Mouse (Mus musculus) lung, postnatal 0 days (tissue): ENCODE measurements around the gene Gm815. TPM values are rescaled to one million over a fixed set of nuclear protein-coding genes. Genes with fewer than 3 reads are reported as not detected.

Experiments
- ATAC-seq: fragments of 200-750 bp; cut with Nextera tagmentation; 2 replicates; pipeline ENCODE4 v1.8.0; 2017; ENCODE audit warnings: moderate library complexity
- DNase-seq: peaks from one replicate; pipeline ENCODE4 v3.0.0-alpha.2; 2016; ENCODE audit warnings: low spot score
- H3K27ac ChIP-seq: fragments of 300-500 bp; sonication (generic); 2 replicates; pipeline ENCODE4 v1.5.1; 2014; ENCODE audit warnings: antibody characterized with exemption, mild to moderate bottlenecking, low read length, mixed read lengths
- H3K27me3 ChIP-seq: fragments of 300-500 bp; sonication (generic); replicated peaks from 2 replicates; pipeline ENCODE4 v1.6.1; 2014; ENCODE audit warnings: low read length, mixed read lengths; ENCODE audit not compliant: insufficient read depth
- H3K36me3 ChIP-seq: fragments of 300-500 bp; sonication (generic); 2 replicates; pipeline ENCODE4 v1.6.1; 2014; ENCODE audit warnings: low read length, mixed read lengths; ENCODE audit not compliant: insufficient read depth
- H3K4me1 ChIP-seq: fragments of 300-500 bp; sonication (generic); 2 replicates; pipeline ENCODE4 v1.6.1; 2014; ENCODE audit warnings: antibody characterized with exemption, low read depth, low read length, mixed read lengths; ENCODE audit not compliant: insufficient read depth
- H3K4me2 ChIP-seq: fragments of 300-500 bp; sonication (generic); replicated peaks from 2 replicates; pipeline ENCODE4 v1.6.1; 2014; ENCODE audit warnings: low read depth, mild to moderate bottlenecking, low read length, moderate library complexity, mixed read lengths
- H3K4me3 ChIP-seq: fragments of 300-500 bp; sonication (generic); 2 replicates; pipeline ENCODE4 v1.5.1; 2014; ENCODE audit warnings: low read depth, low read length
- H3K9ac ChIP-seq: fragments of 300-500 bp; sonication (generic); replicated peaks from 2 replicates; pipeline ENCODE4 v1.6.1; 2014; ENCODE audit warnings: low read depth, mild to moderate bottlenecking
- H3K9me3 ChIP-seq: fragments of 300-500 bp; sonication (generic); 2 replicates; pipeline ENCODE4 v1.6.1; 2016; ENCODE audit warnings: low read length, mixed read lengths
- CTCF ChIP-seq: IDR thresholded peaks from 2 replicates; pipeline ENCODE4 v1.5.1; 2016; ENCODE audit warnings: antibody characterized with exemption, mild to moderate bottlenecking
- EP300 ChIP-seq: IDR thresholded peaks from 2 replicates; pipeline ENCODE4 v1.6.1; 2016; ENCODE audit warnings: antibody characterized with exemption, mild to moderate bottlenecking, control low read depth
- WGBS: fragments of 180-500 bp; shearing (Covaris S2); extraction: QIAGEN DNeasy Blood & Tissue Kit; methylation state at CpG from one replicate; pipeline ENCODE4 v1.1.7; 2014; 5-methylcytosine and 5-hydroxymethylcytosine counted together
- polyA plus RNA-seq: library from polyadenylated mRNA; unstranded; fragments of >200 nt; fragmentation: Nextera tagmentation; extraction: Ambion mirVana; gene quantifications from 2 replicates; pipeline ENCODE4 v1.2.1, GENCODE M21; 2015

The Gm815 gene
- polyA plus RNA-seq, 1 experiment from 2014 or later = 0.16 TPM

- ATAC-seq = peak; percentile 75
- TF ChIP-seq CTCF = no peak; the same call in 1 of the 2 replicates
- TF ChIP-seq EP300 = peak; percentile 53
- no peak overlapping the region for H3K9ac ChIP-seq
- H3K9me3 ChIP-seq = no peaks in the 10 kb centered on the region
- H3K36me3 ChIP-seq = no peaks in the 10 kb centered on the region
- DNase-seq = peak; percentile 83
- H3K4me1 ChIP-seq = no peaks in the 10 kb centered on the region
- 58% methylated on average over 10 of the region's 10 CpGs for WGBS
- H3K4me3 ChIP-seq = no peak overlapping the region
- H3K27me3 ChIP-seq = no peaks in the 10 kb centered on the region
- no peak overlapping the region for H3K4me2 ChIP-seq
- no peak overlapping the region for H3K27ac ChIP-seq
Measured at GRCm38 (mm10) chr19:26881866-26882427, 3.7 kb upstream of the Gm815 start.

GRCm38 (mm10) chr19:26888171-26888570 is 2.5 kb downstream of the Gm815 start:
- TF ChIP-seq CTCF (peak; percentile 44), EP300 (no peak)
- WGBS = 76% methylated on average over 9 of the region's 9 CpGs
- Histone ChIP-seq H3K4me1 (peaks cover 8% of the 10 kb centered on the region; the same call in 1 of the 2 replicates), H3K4me3 (no peak overlapping the region), H3K9me3 (no peaks in the 10 kb centered on the region), H3K4me2 (no peak overlapping the region), H3K9ac (no peak overlapping the region), H3K27me3 (no peaks in the 10 kb centered on the region), H3K36me3 (no peaks in the 10 kb centered on the region), H3K27ac (no peak overlapping the region)
- DNase-seq = no peak
- ATAC-seq = no peak

DNA sequence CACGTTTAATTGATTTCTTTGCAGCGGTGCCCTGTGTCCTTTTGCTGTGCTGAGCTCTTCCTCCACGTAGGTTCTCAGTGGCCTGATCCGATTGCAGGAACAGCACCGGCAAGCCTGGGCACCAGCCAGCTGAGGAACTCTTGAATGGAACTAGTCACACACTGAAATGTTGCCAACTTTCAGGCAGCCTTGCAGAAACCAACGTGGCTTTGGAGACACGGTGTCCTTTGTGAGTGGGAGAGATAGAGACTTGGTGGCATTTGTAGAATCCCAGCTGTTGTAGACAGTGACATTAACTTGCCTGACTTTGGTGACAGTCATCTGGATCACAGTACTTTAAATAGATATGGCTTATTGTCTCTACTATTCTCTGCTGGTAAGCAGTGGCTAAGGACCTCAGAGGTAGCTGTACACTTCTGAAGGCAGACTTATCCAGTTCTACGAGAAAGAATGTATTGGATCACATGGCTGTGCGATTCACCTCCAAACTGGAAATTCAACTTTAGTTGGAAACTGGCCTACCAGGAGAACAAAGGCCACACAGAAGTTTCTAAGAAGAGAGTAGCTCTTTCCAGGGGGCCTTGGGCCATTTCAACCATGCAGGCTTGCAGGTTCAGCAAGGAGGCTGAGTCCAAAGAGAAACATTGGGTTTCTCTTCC is 5.8 kb downstream of the Gm815 start:
- Histone ChIP-seq H3K4me1 (peaks cover 8% of the 10 kb centered on the region; the same call in 1 of the 2 replicates), H3K27ac (peak overlapping the region; percentile 63), H3K27me3 (no peaks in the 10 kb centered on the region), H3K4me3 (no peak overlapping the region), H3K4me2 (no peak overlapping the region), H3K36me3 (no peaks in the 10 kb centered on the region), H3K9me3 (no peaks in the 10 kb centered on the region), H3K9ac (no peak overlapping the region)
- ATAC-seq (peak; percentile 88), DNase-seq (peak; percentile 91)
- TF ChIP-seq EP300 (peak; percentile 79), CTCF (no peak)
- WGBS = 23% methylated on average over 9 of the region's 9 CpGs

GRCm38 (mm10) chr19:26892861-26893260 is 7.2 kb downstream of the Gm815 start:
- 0 out of 2 replicates have a peak, but pooled peaks have one; percentile 22 for ATAC-seq
- DNase-seq = peak; percentile 45
- Histone ChIP-seq H3K9me3 (no peaks in the 10 kb centered on the region), H3K4me2 (no peak overlapping the region), H3K27me3 (no peaks in the 10 kb centered on the region), H3K4me3 (no peak overlapping the region), H3K4me1 (peaks cover 8% of the 10 kb centered on the region; the same call in 1 of the 2 replicates), H3K27ac (no peak overlapping the region), H3K9ac (no peak overlapping the region), H3K36me3 (no peaks in the 10 kb centered on the region)
- TF ChIP-seq EP300 (peak; percentile 25; the same call in 1 of the 2 replicates), CTCF (peak; percentile 57)
- 64% methylated on average over 5 of the region's 5 CpGs for WGBS

DNA sequence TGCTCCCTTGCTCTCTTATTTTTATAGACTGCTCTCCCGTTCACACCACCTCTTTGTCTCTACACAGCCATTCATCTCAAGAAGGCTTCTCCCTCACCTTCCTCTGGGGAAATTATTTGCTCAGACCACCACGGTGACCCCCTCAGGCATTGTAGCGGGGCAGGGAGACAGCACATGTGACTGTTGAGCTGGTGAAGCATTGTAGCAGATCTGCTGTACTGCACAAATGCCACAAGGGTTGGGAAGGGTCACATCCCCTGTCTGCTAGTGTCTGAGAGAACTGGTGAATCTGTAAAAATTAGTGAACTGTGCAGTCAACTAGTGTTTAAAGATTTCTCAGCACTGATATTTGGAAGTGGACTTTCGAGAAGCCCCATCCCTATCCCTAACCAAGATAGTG is 16.5 kb downstream of the Gm815 start:
- Histone ChIP-seq H3K4me3 (no peak overlapping the region), H3K4me1 (no peaks in the 10 kb centered on the region), H3K9ac (no peak overlapping the region), H3K9me3 (no peaks in the 10 kb centered on the region), H3K4me2 (no peak overlapping the region), H3K27ac (no peak overlapping the region), H3K27me3 (no peaks in the 10 kb centered on the region), H3K36me3 (no peaks in the 10 kb centered on the region)
- no peak for DNase-seq
- 43% methylated on average over 4 of the region's 4 CpGs for whole genome bisulfite sequencing
- ATAC-seq = no peak
- no peak for TF ChIP-seq CTCF
- TF ChIP-seq EP300 = no peak

DNA sequence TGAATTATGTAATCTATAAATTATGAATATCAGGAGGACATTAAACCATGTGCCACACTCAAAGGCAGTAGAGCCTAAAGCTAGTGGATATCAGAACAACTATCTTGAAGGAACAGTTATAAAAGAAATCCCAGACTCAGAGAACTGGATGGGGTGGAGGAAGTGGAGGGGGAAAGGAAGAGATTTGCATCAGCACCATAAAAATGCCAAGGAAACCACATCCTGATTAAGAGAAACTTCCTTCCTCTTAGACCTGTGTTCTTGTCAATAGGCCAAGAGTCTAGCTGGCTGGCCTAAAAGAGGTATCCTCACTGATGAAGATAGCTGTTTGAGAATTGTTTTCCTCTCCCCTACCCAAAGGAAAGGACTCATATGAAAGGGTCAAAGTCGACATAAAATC is 28.6 kb downstream of the Gm815 start:
- H3K9ac ChIP-seq = no peak overlapping the region
- DNase-seq = no peak
- H3K27me3 ChIP-seq = no peaks in the 10 kb centered on the region
- H3K4me1 ChIP-seq = no peaks in the 10 kb centered on the region
- ATAC-seq = no peak; the same call in 1 of the 2 replicates
- 32% methylated on average over 1 of the region's 1 CpGs for WGBS
- no peak overlapping the region for H3K4me3 ChIP-seq
- no peaks in the 10 kb centered on the region for H3K9me3 ChIP-seq
- no peaks in the 10 kb centered on the region for H3K36me3 ChIP-seq
- no peak overlapping the region for H3K27ac ChIP-seq
- H3K4me2 ChIP-seq = no peak overlapping the region
- TF ChIP-seq CTCF (no peak), EP300 (no peak)
